Comparison of ENCODE assay signal across 25 mouse cellular contexts in genomic region chr1:18956276-18956675, GRCm38 (mm10).
"Had no signal": no experiment of that assay in that cellular context is flagged by ENCODE, and none has a peak within 500 bp of the region (broad histone marks: within the 10 kb centered on the region; RNA-seq: fewer than 3 reads in every experiment).

No protein-coding gene starts in this region.

- H3K4me3 ChIP-seq: gastrocnemius, adult 2 months; heart, embryonic 13.5 days; heart, embryonic 15.5 days; hindbrain, embryonic 13.5 days; hindbrain, embryonic 15.5 days; kidney, embryonic 15.5 days; left cerebral cortex, adult 2 months; limb, embryonic 10.5 days; limb, embryonic 12.5 days had no signal

- H3K27ac ChIP-seq: gastrocnemius, adult 2 months; heart, embryonic 13.5 days; heart, embryonic 15.5 days; hindbrain, embryonic 13.5 days; hindbrain, embryonic 15.5 days; hindbrain, postnatal 0 days; kidney, embryonic 15.5 days; kidney, postnatal 0 days; left cerebral cortex, adult 2 months; limb, embryonic 10.5 days; limb, embryonic 12.5 days had no signal

- H3K9me3 ChIP-seq: heart, embryonic 13.5 days; heart, embryonic 15.5 days; hindbrain, embryonic 13.5 days; hindbrain, embryonic 15.5 days; kidney, embryonic 15.5 days; limb, embryonic 10.5 days; limb, embryonic 12.5 days had no signal

- H3K9ac ChIP-seq: heart, embryonic 13.5 days; heart, embryonic 15.5 days; hindbrain, embryonic 13.5 days; hindbrain, embryonic 15.5 days; kidney, embryonic 15.5 days; limb, embryonic 12.5 days had no signal

- DNase-seq: gastrocnemius, adult 2 months; gastrocnemius, postnatal 10 days; gastrocnemius, postnatal 25 days; heart, adult 18-20 months; heart, postnatal 14 days; heart, postnatal 36 days; kidney, adult 11 months; kidney, adult 2 months; kidney, adult 9 months; kidney, postnatal 14 days; kidney, postnatal 36 days; liver had no signal

- ATAC-seq: hindbrain, postnatal 0 days; intestine, embryonic 16.5 days had no signal

- H3K36me3 ChIP-seq: heart, embryonic 13.5 days; heart, embryonic 15.5 days; hindbrain, embryonic 13.5 days; hindbrain, embryonic 15.5 days; kidney, embryonic 15.5 days; limb, embryonic 10.5 days; limb, embryonic 12.5 days had no signal

- H3K27me3 ChIP-seq: heart, embryonic 13.5 days; heart, embryonic 15.5 days; hindbrain, embryonic 13.5 days; hindbrain, embryonic 15.5 days; kidney, embryonic 15.5 days; limb, embryonic 12.5 days had no signal

- H3K4me2 ChIP-seq: heart, embryonic 11.5 days; heart, embryonic 15.5 days; hindbrain, embryonic 13.5 days; hindbrain, embryonic 15.5 days; kidney, embryonic 15.5 days; limb, embryonic 12.5 days; liver, embryonic 11.5 days had no signal

- H3K4me1 ChIP-seq: heart, embryonic 15.5 days; hindbrain, embryonic 13.5 days; hindbrain, embryonic 15.5 days; kidney, embryonic 15.5 days; limb, embryonic 10.5 days; limb, embryonic 12.5 days had no signal
